In the genomic region with DNA sequence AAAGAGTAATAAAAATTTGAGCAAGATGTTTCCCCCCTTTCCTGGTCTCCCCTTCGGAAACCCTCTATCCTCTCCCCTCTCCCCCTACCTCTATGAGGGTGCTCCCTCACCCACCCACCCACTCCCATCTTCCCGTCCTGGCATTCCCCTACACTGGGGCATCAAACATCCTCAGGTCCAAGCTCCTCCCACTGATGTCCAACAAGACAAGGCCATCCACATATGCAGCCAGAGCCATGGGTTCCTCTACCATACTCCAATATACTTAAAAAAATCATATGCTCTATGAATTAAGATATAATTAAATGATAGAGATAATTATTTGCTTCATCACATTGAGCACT, we compare ENCODE assay signal across 9 mouse cellular contexts.
A peak's percentile ranks its signal among the peaks of the same experiment; 100 is the strongest.
DNase-seq lines count a peak whose midpoint lies in the region; ATAC-seq and TF ChIP-seq lines count a peak whose summit lies in the region.
"Had no signal": no experiment of that assay in that cellular context is flagged by ENCODE, and none has a peak within 500 bp of the region (broad histone marks: within the 10 kb centered on the region; RNA-seq: fewer than 3 reads in every experiment).

No protein-coding gene starts in this region.

- H3K4me3 ChIP-seq in heart, embryonic 13.5 days, result peak overlapping the region; percentile 34; the same call in 1 of the 2 replicates
- H3K4me3 ChIP-seq in embryonic facial prominence, embryonic 10.5 days, result peak overlapping the region; percentile 46
- 0 out of 2 replicates have a peak overlapping the region, but pooled peaks have one; percentile 19 for H3K4me3 ChIP-seq in hindbrain, embryonic 15.5 days
- no peak overlapping the region for H3K4me3 ChIP-seq in midbrain, postnatal 0 days (ENCODE audit: low read depth, low read length)

- 20% methylated on average over 2 of the region's 2 CpGs for WGBS in heart, embryonic 13.5 days
- WGBS in embryonic facial prominence, embryonic 10.5 days, result 25% methylated on average over 2 of the region's 2 CpGs
- WGBS in hindbrain, embryonic 15.5 days, result 14% methylated on average over 2 of the region's 2 CpGs
- WGBS in midbrain, postnatal 0 days, result 24% methylated on average over 2 of the region's 2 CpGs

- no peak overlapping the region for H3K27ac ChIP-seq in heart, embryonic 13.5 days (replicated peaks)
- H3K27ac ChIP-seq in embryonic facial prominence, embryonic 10.5 days (replicated peaks), result no peak overlapping the region
- H3K27ac ChIP-seq in hindbrain, embryonic 15.5 days (replicated peaks), result no peak overlapping the region
- H3K27ac ChIP-seq in midbrain, postnatal 0 days (ENCODE audit: low read depth, low read length), result no peak overlapping the region
- H3K27ac ChIP-seq: liver, embryonic 14.5 days had no signal

- DNase-seq in heart, postnatal 4 days, result no peak
- DNase-seq in embryonic facial prominence, embryonic 10.5 days (ENCODE audit: low spot score), result no peak
- DNase-seq in midbrain, postnatal 0 days (ENCODE audit: low spot score), result no peak
- no peak for DNase-seq in thymus, adult 18-20 months
- DNase-seq in frontal cortex, adult 2 months (ENCODE audit: extremely low spot score in 1 of 2, low spot score in 1 of 2), result no peak
- DNase-seq in spleen, postnatal 36 days (ENCODE audit: low spot score in 2 of 2), result no peak

- H3K9ac ChIP-seq in heart, embryonic 13.5 days, result no peak overlapping the region
- H3K9ac ChIP-seq in hindbrain, embryonic 15.5 days, result no peak overlapping the region
- peak overlapping the region; percentile 39; the same call in 1 of the 2 replicates for H3K9ac ChIP-seq in midbrain, postnatal 0 days (replicated peaks; ENCODE audit: low read length, poor library complexity, severe bottlenecking)
- H3K9ac ChIP-seq: liver, embryonic 14.5 days had no signal

- H3K27me3 ChIP-seq in heart, embryonic 13.5 days (replicated peaks), result no peaks in the 10 kb centered on the region
- no peaks in the 10 kb centered on the region for H3K27me3 ChIP-seq in embryonic facial prominence, embryonic 10.5 days (replicated peaks; ENCODE audit: low read depth, poor library complexity, severe bottlenecking)
- no peaks in the 10 kb centered on the region for H3K27me3 ChIP-seq in hindbrain, embryonic 15.5 days
- H3K27me3 ChIP-seq in midbrain, postnatal 0 days (ENCODE audit: insufficient read depth, low read length), result no peaks in the 10 kb centered on the region

- peak overlapping the region; percentile 63 for H3K4me2 ChIP-seq in heart, embryonic 13.5 days
- H3K4me2 ChIP-seq in hindbrain, embryonic 15.5 days, result peak overlapping the region; percentile 51
- peak overlapping the region; percentile 47 for H3K4me2 ChIP-seq in midbrain, postnatal 0 days (ENCODE audit: low read depth, low read length, poor library complexity, severe bottlenecking)

- peaks cover 3% of the 10 kb centered on the region for H3K4me1 ChIP-seq in heart, embryonic 13.5 days
- H3K4me1 ChIP-seq in embryonic facial prominence, embryonic 10.5 days, result 0 out of 2 replicates have a peak, but pooled peaks cover 5% of the 10 kb centered on the region
- 0 out of 2 replicates have a peak, but pooled peaks cover 3% of the 10 kb centered on the region for H3K4me1 ChIP-seq in hindbrain, embryonic 15.5 days (replicated peaks)
- no peaks in the 10 kb centered on the region for H3K4me1 ChIP-seq in midbrain, postnatal 0 days (ENCODE audit: insufficient read depth, low read length)

- no peak for ATAC-seq in heart, embryonic 13.5 days (ENCODE audit: extremely low read depth, insufficient number of reproducible peaks, low FRiP score, low TSS enrichment)
- ATAC-seq in hindbrain, embryonic 15.5 days (ENCODE audit: low FRiP score, low read depth), result peak; percentile 83
- ATAC-seq in midbrain, postnatal 0 days (ENCODE audit: low FRiP score), result peak; percentile 67

- H3K9me3 ChIP-seq in heart, embryonic 13.5 days, result no peaks in the 10 kb centered on the region
- H3K9me3 ChIP-seq in embryonic facial prominence, embryonic 10.5 days, result no peaks in the 10 kb centered on the region
- H3K9me3 ChIP-seq in hindbrain, embryonic 15.5 days, result no peaks in the 10 kb centered on the region
- no peaks in the 10 kb centered on the region for H3K9me3 ChIP-seq in midbrain, postnatal 0 days (ENCODE audit: low read length)

- no peak for TF ChIP-seq CTCF in midbrain, postnatal 0 days (IDR thresholded peaks at IDR 0.05)

- H3K36me3 ChIP-seq in heart, embryonic 13.5 days, result no peaks in the 10 kb centered on the region
- H3K36me3 ChIP-seq in embryonic facial prominence, embryonic 10.5 days (replicated peaks), result no peaks in the 10 kb centered on the region
- no peaks in the 10 kb centered on the region for H3K36me3 ChIP-seq in hindbrain, embryonic 15.5 days
- no peaks in the 10 kb centered on the region for H3K36me3 ChIP-seq in midbrain, postnatal 0 days (ENCODE audit: insufficient read depth, low read length)
